Mouse (Mus musculus): ENCODE measurements around the gene Tmem143. TPM values are rescaled to one million over a fixed set of nuclear protein-coding genes. Genes with fewer than 3 reads are reported as not detected.

The Tmem143 gene
- 11.3 and 12.3 TPM in 2 replicates for polyA plus RNA-seq (2012; rRNA removed)

DNA sequence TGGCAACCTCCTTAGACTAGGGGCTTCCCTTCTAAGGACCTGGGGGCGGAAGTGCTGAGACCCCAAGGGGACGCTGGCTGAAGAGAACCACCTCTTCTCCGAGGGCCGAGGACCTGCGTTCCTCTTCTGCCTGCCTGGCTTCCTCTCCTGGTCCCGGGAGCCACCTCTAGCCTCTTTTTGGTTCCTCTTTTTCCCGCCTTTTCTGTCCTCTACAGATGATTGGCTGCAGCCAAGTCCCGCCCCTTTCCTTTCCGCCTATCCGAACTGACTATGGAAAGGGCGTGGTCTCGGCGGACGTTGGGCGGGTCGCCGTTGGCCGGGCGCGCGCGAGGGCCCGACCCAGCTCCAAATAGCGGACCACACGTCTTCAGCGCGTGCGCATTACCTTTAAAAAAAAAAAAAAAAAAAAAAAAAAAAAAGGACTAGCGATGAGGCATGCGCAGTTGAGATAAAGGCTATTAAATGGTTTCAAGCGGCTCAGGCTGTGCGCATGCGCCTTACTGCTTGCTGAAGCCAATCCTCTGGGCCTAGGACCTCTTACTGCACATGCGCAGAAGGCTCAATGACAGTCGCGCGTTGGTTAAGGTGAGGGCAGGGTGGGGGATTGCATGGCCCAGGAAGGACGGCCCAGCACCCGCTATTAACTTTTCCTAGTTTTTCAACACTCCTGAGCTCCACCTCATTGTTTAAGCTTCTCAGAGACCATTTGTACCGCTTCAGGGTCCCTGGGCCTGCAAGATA is at the start of gene Tmem143, which contains the start of gene Syngr4:
Gene Tmem143 (plus strand): TSS at position 425 of the 741 bp plus-strand sequence.
Gene Syngr4 (minus strand): TSS at position 198 of the 741 bp plus-strand sequence.

DNA sequence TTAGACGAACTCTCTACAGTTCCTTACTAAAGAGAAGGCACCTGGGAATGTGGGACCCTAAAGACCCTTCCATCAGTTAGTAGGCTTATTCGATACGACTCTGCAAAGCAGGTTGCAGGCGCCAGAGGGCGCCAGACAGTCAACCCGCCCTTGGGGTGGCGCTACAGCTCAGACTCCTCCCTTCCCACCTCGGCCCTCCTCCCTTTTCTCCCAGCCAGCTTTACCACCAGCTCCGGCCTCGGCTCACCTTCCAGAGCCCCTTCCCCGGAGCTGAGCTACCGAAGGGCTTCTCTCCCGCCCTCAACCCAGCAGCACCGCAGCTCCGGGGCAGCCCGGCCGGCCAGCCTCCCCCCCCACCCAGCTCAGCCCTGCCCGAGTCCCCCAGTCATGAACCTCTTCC is 24.1 kb upstream of the Tmem143 start, which contains the start of gene Kdelr1:
Gene Kdelr1 (plus strand): TSS at position 149 of the 400 bp plus-strand sequence.

DNA sequence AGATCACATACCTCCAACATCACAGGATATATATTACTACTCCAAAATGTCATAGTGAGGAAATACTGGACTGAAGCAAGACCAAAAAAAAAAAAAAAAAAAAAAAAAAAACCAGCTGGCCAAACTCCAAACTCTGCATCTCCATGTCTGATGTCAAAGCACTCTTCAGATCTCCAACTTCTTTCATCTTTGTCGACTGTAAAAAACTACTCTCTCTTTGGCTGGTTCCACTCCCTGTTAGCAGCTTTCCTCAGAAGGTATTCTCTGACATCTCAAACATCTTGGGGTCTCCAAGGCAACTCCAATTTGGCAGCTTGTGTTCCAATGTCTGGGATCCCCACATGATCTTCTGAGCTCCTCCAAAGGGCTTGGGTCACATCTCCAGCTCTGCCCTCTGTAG is 18.5 kb upstream of the Tmem143 start, which contains the start of gene Grin2d:
Gene Grin2d (minus strand): TSS at position 101 of the 400 bp plus-strand sequence.

DNA sequence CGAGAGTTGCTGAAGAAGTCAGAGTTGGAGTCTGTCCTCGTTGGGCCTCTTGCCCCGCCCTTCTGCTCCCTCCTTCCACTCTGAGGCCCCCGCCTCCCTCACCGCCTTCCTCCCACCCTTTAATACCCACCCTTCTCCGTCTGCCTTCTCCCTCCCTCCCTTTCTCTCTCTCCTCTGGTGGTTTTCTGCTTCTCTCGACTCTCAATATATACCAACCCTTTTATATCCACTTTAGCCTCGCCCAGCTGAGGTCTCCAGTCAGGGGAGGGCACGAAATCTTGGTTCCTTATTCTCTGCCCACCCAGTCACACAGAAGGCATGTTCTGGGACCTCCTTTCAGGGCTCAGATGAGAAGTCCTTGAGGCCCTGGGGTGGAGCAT is 24.5 kb downstream of the Tmem143 start, which contains the start of gene Emp3:
Gene Emp3 (minus strand): TSS at position 163 of the 380 bp plus-strand sequence.

DNA sequence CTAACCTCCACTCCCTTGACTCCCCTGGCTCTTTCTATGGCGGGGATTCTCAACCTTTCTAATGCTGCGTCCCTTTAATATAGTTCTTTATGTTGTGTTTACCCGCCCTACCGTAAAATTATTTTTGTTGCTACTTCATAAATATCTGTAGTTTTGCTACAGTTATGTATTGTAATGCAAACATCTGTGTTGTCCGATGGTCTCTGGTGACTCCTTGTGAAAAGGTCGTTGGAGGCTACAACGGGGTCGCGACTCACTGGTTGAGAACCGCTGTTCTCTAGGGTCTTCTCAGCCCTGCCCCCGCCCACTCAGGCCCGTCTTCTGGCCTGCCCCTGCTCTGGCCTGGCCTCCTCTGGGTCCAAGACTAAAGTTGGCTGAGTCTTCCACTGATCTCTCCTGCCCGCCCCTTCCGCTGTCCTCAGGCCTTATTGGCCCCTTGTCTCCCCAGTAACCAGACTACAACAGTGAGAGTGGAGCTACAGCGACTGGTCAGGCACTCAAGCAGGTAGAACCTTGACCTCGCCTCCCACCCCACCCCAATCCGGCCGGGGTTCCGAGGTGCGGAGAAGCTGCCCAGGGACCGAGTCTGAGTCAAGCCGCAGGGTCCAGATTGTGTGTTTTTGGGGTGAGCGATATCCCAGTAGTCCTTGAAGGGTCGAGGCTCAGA is 27.2 kb downstream of the Tmem143 start, which contains the start of gene Ccdc114:
Gene Ccdc114 (plus strand): TSS at position 311 of the 667 bp plus-strand sequence.

Other genes starting within 250 kb of the Tmem143 start
- gene Fut2, start 230.5 kb upstream of the Tmem143 start, polyA plus RNA-seq (2012; rRNA removed): 0.04 and 0.05 TPM in 2 replicates
- 0.01 and 0.04 TPM in 2 replicates for gene Ntn5, start 212.9 kb upstream of the Tmem143 start, polyA plus RNA-seq (2012; rRNA removed)
- 0.01 and 0.02 TPM in 2 replicates for gene Sec1, start 202.5 kb upstream of the Tmem143 start, polyA plus RNA-seq (2012; rRNA removed)
- 0.48 and 0.74 TPM in 2 replicates for gene Car11, start 197.1 kb upstream of the Tmem143 start, polyA plus RNA-seq (2012; rRNA removed)
- 0.84 and 0.87 TPM in 2 replicates for gene Dbp, start 191.9 kb upstream of the Tmem143 start, polyA plus RNA-seq (2012; rRNA removed)
- 485 and 498 TPM in 2 replicates for gene Rpl18, start 181.5 kb upstream of the Tmem143 start, polyA plus RNA-seq (2012; rRNA removed)
- gene Sphk2, start 178.9 kb upstream of the Tmem143 start, polyA plus RNA-seq (2012; rRNA removed): 9.6 and 10.4 TPM in 2 replicates
- gene Fam83e, start 175.7 kb upstream of the Tmem143 start, polyA plus RNA-seq (2012; rRNA removed): 0.14 and 0.16 TPM in 2 replicates
- gene Spaca4, start 171.1 kb upstream of the Tmem143 start, polyA plus RNA-seq (2012; rRNA removed): not detected in 2 replicates
- 0.06 and 0.10 TPM in 2 replicates for gene Lmtk3, start 113.2 kb upstream of the Tmem143 start, polyA plus RNA-seq (2012; rRNA removed)
- gene Sult2b1, start 112.3 kb upstream of the Tmem143 start, polyA plus RNA-seq (2012; rRNA removed): 0.13 and 0.35 TPM in 2 replicates
- gene Cyth2, start 82.4 kb upstream of the Tmem143 start, polyA plus RNA-seq (2012; rRNA removed): 15.6 and 16.9 TPM in 2 replicates
- gene Kcnj14, start 72.2 kb upstream of the Tmem143 start, polyA plus RNA-seq (2012; rRNA removed): 0.07 and 0.11 TPM in 2 replicates
- gene Grwd1, start 66.0 kb upstream of the Tmem143 start, polyA plus RNA-seq (2012; rRNA removed): 8.0 and 8.4 TPM in 2 replicates
- gene Kdelr1, start 24.2 kb upstream of the Tmem143 start, polyA plus RNA-seq (2012; rRNA removed): 101 and 102 TPM in 2 replicates
- gene Grin2d, start 18.6 kb upstream of the Tmem143 start, polyA plus RNA-seq (2012; rRNA removed): 0.10 and 0.12 TPM in 2 replicates
- 0.16 and 0.32 TPM in 2 replicates for gene Syngr4, start 227 bp upstream of the Tmem143 start, polyA plus RNA-seq (2012; rRNA removed)
- 32.1 and 34.4 TPM in 2 replicates for gene Emp3, start 24.5 kb downstream of the Tmem143 start, polyA plus RNA-seq (2012; rRNA removed)
- 1.1 and 1.6 TPM in 2 replicates for gene Ccdc114, start 27.1 kb downstream of the Tmem143 start, polyA plus RNA-seq (2012; rRNA removed)
- gene Abcc6, start 133.4 kb downstream of the Tmem143 start, polyA plus RNA-seq (2012; rRNA removed): 27.5 and 31.7 TPM in 2 replicates
- gene Nomo1, start 136.8 kb downstream of the Tmem143 start, polyA plus RNA-seq (2012; rRNA removed): 13.0 and 17.8 TPM in 2 replicates
- 0.01 TPM in 2 replicates for gene Kcnj11, start 203.8 kb downstream of the Tmem143 start, polyA plus RNA-seq (2012; rRNA removed)